Mouse (Mus musculus): ENCODE data around the gene Itga4.

Itga4 gene

DNA sequence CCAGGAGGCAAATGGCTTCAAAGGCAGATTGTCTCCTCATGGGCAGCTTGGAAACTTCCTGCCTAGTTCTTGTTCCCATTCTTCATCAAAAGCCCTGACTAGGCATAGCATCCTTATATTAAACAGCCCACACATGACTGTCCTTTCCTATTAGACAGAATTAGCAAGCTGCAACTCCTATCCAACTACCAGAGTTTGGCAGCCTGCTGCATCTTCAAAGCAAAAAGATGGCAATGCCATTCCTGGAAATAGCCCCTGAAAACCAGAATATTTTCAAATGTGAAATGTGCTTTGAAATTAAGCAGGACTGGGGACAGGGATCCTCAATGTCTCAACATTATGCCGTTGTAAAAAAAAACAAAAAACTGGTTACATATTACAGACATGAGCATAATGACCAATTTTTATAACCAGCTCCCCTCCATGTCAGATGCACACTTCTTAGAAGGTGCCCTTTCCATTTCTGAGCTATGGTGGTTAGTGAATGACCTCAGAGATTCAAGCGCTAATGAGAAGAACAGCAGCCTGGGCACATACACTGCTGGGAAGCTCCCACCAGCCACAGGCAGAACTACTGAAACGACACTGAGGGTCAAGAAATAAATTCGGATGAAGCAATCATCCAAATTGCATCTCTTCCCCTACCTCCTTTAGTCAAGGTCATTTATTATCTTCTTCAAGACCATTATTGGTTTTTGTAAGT is 97.0 kb downstream of the Itga4 start:
- no peak for DNase-seq (ENCODE audit: low spot score)

DNA sequence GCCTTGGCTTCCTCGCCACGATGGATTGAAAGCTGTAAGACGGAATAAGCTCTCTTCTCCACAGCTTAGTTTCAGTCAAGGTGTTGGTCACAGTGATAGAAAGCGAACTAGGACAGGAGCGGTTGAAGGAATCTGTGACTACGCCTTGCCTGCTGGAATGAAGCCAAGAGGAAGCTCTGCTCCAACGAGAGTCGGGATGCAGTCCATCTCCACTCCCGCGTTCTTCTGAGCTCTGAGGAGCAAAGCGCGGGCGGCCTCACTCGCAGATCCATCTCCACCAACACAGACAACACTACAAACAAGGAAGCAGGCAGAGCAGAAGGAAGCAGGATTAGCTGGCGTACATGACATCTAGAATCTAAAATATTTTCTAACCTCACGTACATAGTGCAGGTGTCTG is 99.5 kb downstream of the Itga4 start:
- DNase-seq (ENCODE audit: low spot score): no peak

GRCm38 (mm10) chr2:79357835-79358234 is 102.6 kb downstream of the Itga4 start:
- no peak for DNase-seq (ENCODE audit: low spot score)

GRCm38 (mm10) chr2:79362029-79362428 is 106.8 kb downstream of the Itga4 start:
- no peak for DNase-seq (ENCODE audit: low spot score)

DNA sequence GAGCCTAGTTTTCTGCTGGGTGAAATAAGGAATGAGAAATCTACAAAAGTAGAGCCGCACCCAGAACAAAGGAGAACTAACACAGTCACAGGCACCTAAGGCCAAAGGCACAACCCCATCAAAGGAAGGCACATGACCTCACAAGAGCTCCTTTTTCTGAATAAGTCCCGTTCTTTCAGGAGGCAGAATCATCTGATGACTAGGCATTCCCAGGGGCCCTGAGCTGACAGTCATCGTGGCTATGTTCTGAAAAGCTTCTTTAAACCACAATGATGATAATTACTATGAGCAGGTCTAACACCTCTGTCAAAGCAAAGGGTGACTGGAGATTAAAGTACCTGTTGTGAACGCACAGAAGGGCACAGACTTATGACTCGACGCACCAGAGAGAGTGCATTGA is 108.7 kb downstream of the Itga4 start:
- DNase-seq (ENCODE audit: low spot score): no peak

DNA sequence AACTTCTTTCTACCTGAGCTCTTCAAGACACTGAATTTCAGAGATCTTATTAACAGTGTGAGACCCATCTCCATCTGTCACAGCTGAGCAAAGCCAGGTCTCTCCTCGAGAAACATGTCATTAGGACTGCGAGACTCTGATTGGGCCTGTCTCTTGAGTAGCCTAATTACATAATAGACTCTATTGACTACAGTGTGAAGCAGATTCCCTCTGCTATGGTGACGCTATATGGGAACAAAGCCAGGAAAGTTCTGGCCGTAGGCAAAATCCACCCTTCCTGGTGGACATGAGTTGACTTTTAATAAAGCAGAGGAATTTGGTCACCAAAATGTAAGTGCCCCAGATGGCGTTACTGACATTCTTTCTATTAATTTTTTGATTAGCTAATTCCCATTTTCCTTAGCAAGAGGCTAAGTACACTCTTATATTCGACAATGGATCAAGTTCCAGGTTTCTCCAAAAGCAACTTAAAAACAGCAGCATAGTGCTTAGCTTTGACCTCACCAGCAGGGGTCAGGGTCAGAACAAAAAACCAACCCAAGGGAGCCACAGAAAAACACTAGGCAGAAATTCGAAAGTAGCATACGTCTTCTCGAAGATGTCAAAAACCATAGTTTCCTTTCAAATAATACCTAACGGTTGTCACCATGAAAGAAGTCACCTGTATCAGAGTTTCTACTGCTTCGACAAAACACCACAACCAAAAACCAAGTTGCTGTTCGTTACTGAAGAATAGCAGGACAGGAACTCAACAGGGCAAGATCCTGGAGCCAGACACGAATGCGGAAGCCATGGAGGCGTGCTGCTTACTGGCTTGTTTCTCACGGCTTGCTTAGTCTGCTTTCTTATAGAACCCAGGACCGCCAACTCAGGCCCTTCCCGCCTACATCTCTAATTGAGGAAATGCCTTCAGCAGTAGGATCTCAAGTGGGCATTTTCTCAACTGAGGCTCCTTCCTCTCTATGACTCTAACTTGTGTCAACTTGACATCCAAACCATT is 112.5 kb downstream of the Itga4 start:
- DNase-seq (ENCODE audit: low spot score): peak; percentile 56

- DNase-seq (ENCODE audit: low spot score): no peak
Observed at GRCm38 (mm10) chr2:79368661-79369060, 113.4 kb downstream of the Itga4 start.

GRCm38 (mm10) chr2:79369061-79369524 is 113.9 kb downstream of the Itga4 start:
- peak; percentile 32 for DNase-seq (ENCODE audit: low spot score)

GRCm38 (mm10) chr2:79369905-79370304 is 114.7 kb downstream of the Itga4 start:
- no peak for DNase-seq (ENCODE audit: low spot score)

DNA sequence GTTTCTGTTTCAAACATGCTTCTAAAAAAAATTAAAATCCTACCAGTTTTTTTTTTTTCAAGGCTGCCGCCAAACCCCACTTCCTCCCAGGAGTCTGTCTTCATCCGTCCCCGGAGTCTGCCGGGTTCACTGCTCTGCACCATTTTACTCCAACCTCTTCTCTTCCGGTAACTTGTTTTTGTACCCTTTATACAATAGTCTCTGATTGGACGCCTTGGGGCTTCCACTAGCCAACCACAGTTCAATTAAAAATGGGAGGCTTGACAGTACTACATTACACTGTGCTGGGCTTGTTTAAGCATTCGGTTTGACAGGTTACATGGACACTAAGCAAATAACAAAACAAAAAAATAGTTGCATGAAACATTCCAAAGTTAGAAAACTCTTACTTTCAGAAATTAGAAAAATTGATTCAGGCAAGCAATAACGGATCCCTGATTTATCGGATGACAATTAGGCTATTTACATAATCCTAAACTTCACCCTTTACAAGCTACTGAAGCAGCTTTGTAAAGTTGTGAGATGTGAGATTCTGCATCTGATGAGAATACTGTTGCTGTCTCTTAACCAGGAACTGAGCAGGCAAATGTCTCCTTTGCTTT is 115.6 kb downstream of the Itga4 start:
- DNase-seq (ENCODE audit: low spot score): no peak

GRCm38 (mm10) chr2:79371326-79372153 is 116.3 kb downstream of the Itga4 start:
- no peak for DNase-seq (ENCODE audit: low spot score)

- no peak for DNase-seq (ENCODE audit: low spot score)
Observed at GRCm38 (mm10) chr2:79372154-79372467, 116.9 kb downstream of the Itga4 start.

DNA sequence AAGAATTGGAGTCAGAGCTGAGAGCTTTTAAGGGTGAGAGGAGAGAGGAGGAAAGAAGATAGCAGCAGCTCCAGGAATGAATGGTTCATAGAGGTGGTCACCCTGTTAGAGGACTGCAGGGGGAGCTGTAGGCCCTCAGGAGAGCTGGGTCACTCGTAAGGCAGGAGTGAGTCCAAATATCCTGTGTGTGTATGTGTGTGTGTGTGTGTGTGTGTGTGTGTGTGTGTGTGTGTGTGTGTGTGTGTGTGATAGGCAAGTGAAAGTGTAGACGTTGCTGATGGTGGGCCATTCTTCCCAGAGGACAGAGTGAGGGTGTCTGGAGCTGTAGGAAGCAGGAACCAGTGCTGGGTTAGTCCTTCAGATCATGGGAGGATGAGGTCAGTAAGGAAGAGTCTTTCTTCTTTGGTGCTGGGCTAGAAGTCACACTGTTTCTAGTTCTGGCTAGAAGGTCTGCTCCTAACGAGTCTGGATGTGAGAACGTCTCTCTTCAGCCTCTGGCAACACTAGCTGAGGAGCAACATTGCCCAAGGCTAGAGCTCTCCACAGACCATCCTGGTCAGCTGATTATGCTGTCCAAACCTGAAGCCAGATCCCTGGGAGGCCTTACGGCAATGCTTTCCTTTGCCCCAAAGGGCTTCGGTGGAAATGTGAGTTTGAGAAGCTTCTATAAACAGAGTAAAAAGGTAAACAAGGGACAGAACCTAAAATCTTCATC is 117.4 kb downstream of the Itga4 start:
- DNase-seq (ENCODE audit: low spot score): peak; percentile 68

DNA sequence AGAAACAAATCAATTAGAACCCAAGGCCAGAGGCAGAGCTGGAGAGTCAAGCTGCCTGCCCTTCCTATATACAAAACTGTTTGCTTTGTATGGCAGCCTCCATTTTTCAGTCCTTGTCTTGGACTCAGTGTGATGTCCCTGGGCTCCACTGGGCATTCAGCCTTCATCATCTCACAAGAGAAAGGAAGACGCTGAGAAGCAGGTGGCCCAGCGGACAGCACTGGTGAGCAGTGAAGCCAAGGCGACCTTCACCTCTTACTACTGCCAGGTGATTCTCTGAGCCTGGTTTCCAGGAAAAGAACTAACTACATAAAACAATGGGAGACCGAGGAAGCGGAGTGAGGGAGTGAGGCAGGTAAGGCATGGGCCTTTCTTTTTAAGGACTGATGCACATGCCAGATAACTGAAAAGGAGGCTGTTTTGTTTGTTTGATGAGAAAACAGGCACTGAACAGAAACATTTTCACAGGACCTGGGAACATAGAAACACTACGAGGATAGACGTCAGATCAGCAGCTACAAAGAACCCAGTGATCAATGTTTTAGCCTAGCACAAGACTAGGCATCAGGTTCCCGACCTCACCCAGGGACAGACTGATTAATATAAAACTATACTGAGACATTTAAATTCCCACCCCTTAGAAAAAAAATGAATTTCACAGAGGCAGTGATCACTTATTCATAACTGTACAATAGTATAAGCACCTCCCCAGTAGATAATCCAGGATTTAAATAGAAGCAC is 123.3 kb downstream of the Itga4 start:
- DNase-seq (ENCODE audit: low spot score): no peak

DNA sequence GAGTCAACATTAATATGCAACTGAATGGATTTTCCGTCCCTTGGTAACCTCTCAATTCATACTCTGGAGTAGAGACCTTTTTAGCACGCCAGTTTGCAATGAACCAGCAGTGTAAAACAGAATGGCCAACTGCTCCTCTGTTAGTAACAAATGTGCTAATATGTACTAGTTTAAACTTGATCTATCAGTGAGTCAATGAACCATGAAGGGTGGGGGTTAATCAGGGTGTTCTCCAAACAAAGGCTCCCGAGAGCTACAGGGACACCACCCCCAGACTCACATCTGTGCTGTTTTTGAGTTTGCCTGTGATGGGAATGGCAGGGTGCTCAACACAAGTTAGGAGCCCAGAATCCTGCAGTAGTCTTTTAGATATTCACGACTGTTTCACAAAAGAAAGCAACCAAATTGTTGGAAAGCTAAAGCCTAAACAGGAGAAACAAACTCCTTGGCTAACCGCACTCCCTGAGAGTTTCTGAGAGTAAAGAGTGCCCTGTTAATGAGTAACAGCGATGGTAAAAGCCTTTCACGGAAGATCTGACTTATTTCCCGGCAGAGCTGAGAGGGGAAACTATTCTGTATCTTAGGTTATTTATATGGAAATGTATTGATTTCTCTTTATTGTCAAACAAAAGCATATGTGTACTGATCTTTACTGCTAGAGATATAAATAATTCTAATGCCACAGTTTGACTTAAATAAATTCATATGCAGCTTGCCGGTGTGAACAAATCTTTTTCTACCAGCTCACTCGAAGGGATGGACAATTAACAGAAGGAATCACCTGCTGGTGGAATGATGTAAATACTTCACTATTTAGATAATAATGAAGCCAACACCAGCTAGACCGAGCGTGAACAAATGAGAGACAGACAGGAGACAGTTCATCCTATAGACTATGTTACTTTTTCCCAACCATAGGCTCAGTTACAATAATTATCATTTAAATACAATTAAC is 124.1 kb downstream of the Itga4 start:
- peak; percentile 72 for DNase-seq (ENCODE audit: low spot score)

All from embryo, embryonic 10.5 days (tissue).